Mouse (Mus musculus): ENCODE measurements around the gene Mcm6. TPM values are rescaled to one million over a fixed set of nuclear protein-coding genes. Genes with fewer than 3 reads are reported as not detected.

Gene Mcm6
- total RNA-seq, 2 experiments from 2014 or later = 4.5 to 7.1 TPM

- H3K27ac ChIP-seq = no peak overlapping the region
- no peak for DNase-seq (ENCODE audit: extremely low spot score in 1 of 2, low spot score in 2 of 2)
- H3K4me3 ChIP-seq = no peak overlapping the region
- peak; percentile 71 for TF ChIP-seq CTCF (IDR thresholded peaks at IDR 0.05)
- intact Hi-C loops (cut with DNase I) = loop anchor here (5.0 kb wide), 1 partner anchor 220 kb away; the partner anchor contains the start of gene Cxcr4
These were observed 12.8 kb upstream of the Mcm6 start for GRCm38 (mm10) chr1:128372143-128372860.

- peak; percentile 30 to 48 for DNase-seq (ENCODE audit: extremely low spot score in 1 of 2, low spot score in 2 of 2)
- Histone ChIP-seq H3K4me3 (no peak overlapping the region), H3K27ac (no peak overlapping the region)
- TF ChIP-seq CTCF (IDR thresholded peaks at IDR 0.05) = peak; percentile 77
- intact Hi-C loops (cut with DNase I) = loop anchor here (1.0 to 2.0 kb wide), 2 partner anchors 455 to 464 kb away; no protein-coding TSS in a partner anchor
These were observed 9.4 kb upstream of the Mcm6 start for GRCm38 (mm10) chr1:128368732-128369441.

GRCm38 (mm10) chr1:128360601-128361000 is 1.1 kb upstream of the Mcm6 start:
- intact Hi-C loops (cut with DNase I) = no loop called here
- TF ChIP-seq CTCF (IDR thresholded peaks at IDR 0.05) = no peak
- DNase-seq (ENCODE audit: extremely low spot score in 1 of 2, low spot score in 2 of 2) = peak in 1 of 2 experiments; percentile 30

GRCm38 (mm10) chr1:128358916-128359553 is 429 bp downstream of the Mcm6 start:
- TF ChIP-seq CTCF (IDR thresholded peaks at IDR 0.05) = no peak
- H3K4me3 ChIP-seq = peak overlapping the region; percentile 69
- no peak for DNase-seq (ENCODE audit: extremely low spot score in 1 of 2, low spot score in 2 of 2)
- intact Hi-C loops (cut with DNase I) = no loop called here
- no peak overlapping the region for H3K27ac ChIP-seq

More at GRCm38 (mm10) chr1:128360601-128361000, 1.1 kb upstream of the Mcm6 start:
- Histone ChIP-seq H3K27ac (no peak overlapping the region), H3K4me3 (no peak overlapping the region)

- TF ChIP-seq CTCF (IDR thresholded peaks at IDR 0.05) = no peak
- H3K27ac ChIP-seq = no peak overlapping the region
- no peak for DNase-seq (ENCODE audit: extremely low spot score in 1 of 2, low spot score in 2 of 2)
- no peak overlapping the region for H3K4me3 ChIP-seq
- intact Hi-C loops (cut with DNase I) = no loop called here
These were observed 1.2 kb downstream of the Mcm6 start for GRCm38 (mm10) chr1:128358276-128358675.

GRCm38 (mm10) chr1:128357452-128357851 is 2.0 kb downstream of the Mcm6 start:
- DNase-seq (ENCODE audit: extremely low spot score in 1 of 2, low spot score in 2 of 2) = no peak
- TF ChIP-seq CTCF (IDR thresholded peaks at IDR 0.05) = no peak
- no peak overlapping the region for H3K4me3 ChIP-seq
- intact Hi-C loops (cut with DNase I) = no loop called here
- no peak overlapping the region for H3K27ac ChIP-seq

GRCm38 (mm10) chr1:128353092-128353491 is 6.4 kb downstream of the Mcm6 start:
- H3K4me3 ChIP-seq = no peak overlapping the region
- TF ChIP-seq CTCF (IDR thresholded peaks at IDR 0.05) = no peak
- H3K27ac ChIP-seq = no peak overlapping the region
- intact Hi-C loops (cut with DNase I) = no loop called here
- no peak for DNase-seq (ENCODE audit: extremely low spot score in 1 of 2, low spot score in 2 of 2)

- intact Hi-C loops (cut with DNase I) = no loop called here
- TF ChIP-seq CTCF (IDR thresholded peaks at IDR 0.05) = no peak
- no peak overlapping the region for H3K4me3 ChIP-seq
These were observed 15.2 kb downstream of the Mcm6 start for GRCm38 (mm10) chr1:128344232-128344631.

GRCm38 (mm10) chr1:128337708-128338320 is 21.6 kb downstream of the Mcm6 start:
- H3K27ac ChIP-seq = no peak overlapping the region
- intact Hi-C loops (cut with DNase I) = no loop called here
- DNase-seq (ENCODE audit: extremely low spot score in 1 of 2, low spot score in 2 of 2) = no peak
- no peak overlapping the region for H3K4me3 ChIP-seq
- TF ChIP-seq CTCF (IDR thresholded peaks at IDR 0.05) = no peak

More at GRCm38 (mm10) chr1:128344232-128344631, 15.2 kb downstream of the Mcm6 start:
- H3K27ac ChIP-seq = no peak overlapping the region
- DNase-seq (ENCODE audit: extremely low spot score in 1 of 2, low spot score in 2 of 2) = no peak

GRCm38 (mm10) chr1:128330313-128330712 is 29.2 kb downstream of the Mcm6 start:
- no peak overlapping the region for H3K27ac ChIP-seq
- H3K4me3 ChIP-seq = no peak overlapping the region
- no peak for TF ChIP-seq CTCF (IDR thresholded peaks at IDR 0.05)
- intact Hi-C loops (cut with DNase I) = no loop called here
- DNase-seq (ENCODE audit: extremely low spot score in 1 of 2, low spot score in 2 of 2) = no peak

- no peak within 1 kb of the TSS for H3K4me3 ChIP-seq
- H3K27ac ChIP-seq = no peak within 1 kb of the TSS
- no peak for DNase-seq (ENCODE audit: extremely low spot score in 1 of 2, low spot score in 2 of 2)
- intact Hi-C loops (cut with DNase I) = no loop called here
- TF ChIP-seq CTCF (IDR thresholded peaks at IDR 0.05) = no peak
These were observed 31.2 kb downstream of the Mcm6 start, which contains the start of gene Lct for GRCm38 (mm10) chr1:128328218-128328617. Gene Lct, minus strand, starts transcription at chr1:128328318.

Data from left cerebral cortex, adult 2 months (tissue).